In genomic region chr13:93143819-93144283, GRCm38 (mm10) we compare ENCODE assay signal across 8 mouse cellular contexts. TPM values are rescaled to one million over a fixed set of nuclear protein-coding genes. Genes with fewer than 3 reads are reported as not detected.
DNase-seq lines count a peak whose midpoint lies in the region; ATAC-seq and TF ChIP-seq lines count a peak whose summit lies in the region.

No protein-coding gene starts in this region.

- H3K36me3 ChIP-seq in kidney, embryonic 15.5 days = peaks cover 10% of the 10 kb centered on the region
- peaks cover 6% of the 10 kb centered on the region; the same call in 1 of the 2 replicates for H3K36me3 ChIP-seq in limb, embryonic 14.5 days (ENCODE audit: control insufficient read depth, insufficient read depth, low read length)

- peak overlapping the region; percentile 48 for H3K27ac ChIP-seq in kidney, embryonic 15.5 days
- peak overlapping the region; percentile 70 for H3K27ac ChIP-seq in limb, embryonic 14.5 days (replicated peaks; ENCODE audit: low read depth, low read length)

- peaks cover 15% of the 10 kb centered on the region for H3K4me1 ChIP-seq in kidney, embryonic 15.5 days
- peaks cover 7% of the 10 kb centered on the region for H3K4me1 ChIP-seq in limb, embryonic 14.5 days (ENCODE audit: control insufficient read depth, insufficient read depth, low read length)

- peak overlapping the region; percentile 40; the same call in 1 of the 2 replicates for H3K9ac ChIP-seq in kidney, embryonic 15.5 days
- H3K9ac ChIP-seq in limb, embryonic 14.5 days (ENCODE audit: low read depth, low read length, severe bottlenecking) = peak overlapping the region; percentile 68

- H3K27me3 ChIP-seq in kidney, embryonic 15.5 days = no peaks in the 10 kb centered on the region
- no peaks in the 10 kb centered on the region for H3K27me3 ChIP-seq in limb, embryonic 14.5 days (ENCODE audit: control insufficient read depth, insufficient read depth, low read length)

- no peak; the same call in 1 of the 2 replicates for ATAC-seq in kidney, embryonic 15.5 days (replicated peaks; ENCODE audit: low FRiP score)
- peak; percentile 45 for ATAC-seq in limb, embryonic 14.5 days (ENCODE audit: low FRiP score, low read depth)

- no peak for TF ChIP-seq CTCF in brain, embryonic 14.5 days (IDR thresholded peaks at IDR 0.05; ENCODE audit: borderline replicate concordance, extremely low read depth, insufficient read depth, insufficient read length)

- no peak for TF ChIP-seq POLR2A in brain, embryonic 14.5 days (IDR thresholded peaks at IDR 0.05; ENCODE audit: borderline replicate concordance, extremely low read depth, insufficient read depth, insufficient read length, poor library complexity, severe bottlenecking)
- TF ChIP-seq POLR2A in limb, embryonic 14.5 days (IDR thresholded peaks at IDR 0.05; ENCODE audit: borderline replicate concordance, extremely low read depth, insufficient read depth, insufficient read length) = no peak

- H3K4me3 ChIP-seq in kidney, embryonic 15.5 days (replicated peaks) = peak overlapping the region; percentile 52
- peak overlapping the region; percentile 48 for H3K4me3 ChIP-seq in limb, embryonic 14.5 days (replicated peaks; ENCODE audit: low read length)

- intact Hi-C loops in gastrocnemius, postnatal 36 days (cut with DNase I) = loop anchor here (5.0 kb wide), 2 partner anchors 157 to 262 kb away; no protein-coding TSS in a partner anchor

- peak overlapping the region; percentile 73 for H3K4me2 ChIP-seq in kidney, embryonic 15.5 days
- H3K4me2 ChIP-seq in limb, embryonic 14.5 days (replicated peaks; ENCODE audit: low read depth, low read length, severe bottlenecking) = peak overlapping the region; percentile 91

- H3K9me3 ChIP-seq in kidney, embryonic 15.5 days (replicated peaks) = no peaks in the 10 kb centered on the region
- no peaks in the 10 kb centered on the region for H3K9me3 ChIP-seq in limb, embryonic 14.5 days (ENCODE audit: control insufficient read depth, low read length)

- DNase-seq in kidney, postnatal 4 days = no peak
- DNase-seq in brain, embryonic 14.5 days (ENCODE audit: low read depth) = peak; percentile 14
- DNase-seq in gastrocnemius, postnatal 36 days = peak; percentile 34 to 57
- DNase-seq in limb, embryonic 14.5 days (ENCODE audit: low spot score) = no peak
- DNase-seq in skeletal muscle tissue, adult 2 months (ENCODE audit: low read depth, low spot score) = peak; percentile 69
- DNase-seq in spleen, postnatal 14 days (ENCODE audit: low spot score in 2 of 2) = no peak
- no peak for DNase-seq in embryo, embryonic 10 days (ENCODE audit: low spot score)

- WGBS in kidney, embryonic 15.5 days = 15% methylated on average over 11 of the region's 11 CpGs
- WGBS in limb, embryonic 14.5 days = 8% methylated on average over 11 of the region's 11 CpGs

RNA-seq across cellular contexts. Expression of gene Cmya5, which starts 0.7 kb away (rescaled TPM):
- 0.16 and 0.28 TPM in 2 replicates for polyA plus RNA-seq in kidney, embryonic 15.5 days (2015; fragmentation: Nextera tagmentation; extraction: Ambion mirVana)
- 0.11 and 0.30 TPM in 2 replicates for polyA plus RNA-seq in brain, embryonic 14.5 days (2012; rRNA removed)
- 1,000 to 10,000 TPM in 1 of 2 experiments, 100 to 1,000 TPM in 1; 950 to 1,118 TPM for total RNA-seq in gastrocnemius, postnatal 36 days (2021)
- 0.63 and 0.73 TPM in 2 replicates for polyA plus RNA-seq in limb, embryonic 14.5 days (2012; rRNA removed)
- polyA plus RNA-seq in limb, embryonic 14.5 days (2014; fragmentation: Nextera tagmentation; extraction: Ambion mirVana) = 0.66 and 0.78 TPM in 2 replicates

RNA-seq across cellular contexts. Expression of gene Tent2, which starts 48.3 kb away (rescaled TPM):
- 60.0 and 68.7 TPM in 2 replicates for polyA plus RNA-seq in kidney, embryonic 15.5 days (2015; fragmentation: Nextera tagmentation; extraction: Ambion mirVana)
- polyA plus RNA-seq in brain, embryonic 14.5 days (2012; rRNA removed) = 49.6 and 52.7 TPM in 2 replicates
- 10 to 100 TPM in 1 of 2 experiments, 1 to 10 TPM in 1; 9.7 to 12.6 TPM for total RNA-seq in gastrocnemius, postnatal 36 days (2021)
- polyA plus RNA-seq in limb, embryonic 14.5 days (2012; rRNA removed) = 72.1 and 74.6 TPM in 2 replicates
- polyA plus RNA-seq in limb, embryonic 14.5 days (2014; fragmentation: Nextera tagmentation; extraction: Ambion mirVana) = 76.1 and 80.1 TPM in 2 replicates

Comparison
In these comparisons a context has a peak if more than half of its experiments do, and no peak if none do; other contexts are left out.
1. DNase-seq: peak in brain, embryonic 14.5 days (single experiment), gastrocnemius, postnatal 36 days (2 of 2) and skeletal muscle tissue, adult 2 months (single experiment); none in kidney, postnatal 4 days (0 of 2), limb, embryonic 14.5 days (single experiment), spleen, postnatal 14 days (0 of 2) and embryo, embryonic 10 days (single experiment).